Mouse (Mus musculus): ENCODE data around the gene Tbx4.

The Tbx4 gene

DNA sequence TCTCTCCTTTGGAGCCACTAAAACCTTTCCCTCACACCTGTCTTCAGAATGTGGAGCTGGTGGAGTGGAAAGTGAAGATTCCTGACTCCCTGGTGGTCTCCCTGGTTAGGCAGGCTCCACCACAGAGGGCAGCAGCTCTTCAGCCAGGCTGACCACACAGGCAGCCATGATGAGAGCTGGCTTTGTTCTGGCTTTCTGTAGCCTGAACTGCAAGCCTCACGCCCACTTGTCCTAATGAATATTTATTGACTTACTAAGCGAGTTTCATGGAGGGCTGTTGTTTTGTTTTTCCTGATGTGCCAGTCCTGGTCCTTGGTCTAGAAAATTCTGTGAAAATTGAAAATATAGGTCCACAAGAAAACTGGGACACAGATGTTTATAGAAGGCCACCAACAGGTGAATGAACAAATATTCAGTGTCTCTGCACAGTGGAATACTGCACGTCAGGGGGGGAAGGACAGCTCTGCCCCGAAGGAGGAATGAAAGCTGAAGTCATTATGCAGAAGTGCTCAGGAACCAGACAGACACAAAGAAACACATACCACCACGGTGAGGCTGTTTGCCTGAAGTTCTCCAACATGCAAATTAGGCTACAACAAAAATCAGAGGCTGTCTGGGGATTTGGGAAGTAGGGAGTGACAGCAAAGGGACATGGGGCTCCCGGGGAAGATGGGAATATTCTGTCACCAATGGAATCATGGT lies 28.1 kb upstream of the Tbx4 start:
- no peak for DNase-seq

DNA sequence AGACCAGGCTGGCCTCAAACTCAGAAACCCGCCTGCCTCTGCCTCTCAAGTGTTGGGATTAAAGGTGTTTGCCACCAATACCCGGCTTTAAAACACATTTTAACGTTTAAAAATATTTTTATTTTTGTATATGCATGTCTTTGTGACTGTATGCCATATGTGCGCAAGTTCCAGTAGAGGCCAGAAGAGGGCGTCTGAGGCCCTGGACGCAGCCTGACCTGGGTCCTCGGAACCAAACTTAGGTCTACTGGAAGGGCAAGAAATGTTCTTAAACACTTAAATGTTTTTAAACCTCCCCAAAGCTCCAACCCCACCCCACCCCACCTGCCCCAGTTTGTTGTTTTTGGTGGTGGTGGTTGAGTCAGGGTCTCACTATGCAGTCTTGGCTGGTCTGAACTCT lies 21.9 kb upstream of the Tbx4 start:
- no peak for DNase-seq

DNA sequence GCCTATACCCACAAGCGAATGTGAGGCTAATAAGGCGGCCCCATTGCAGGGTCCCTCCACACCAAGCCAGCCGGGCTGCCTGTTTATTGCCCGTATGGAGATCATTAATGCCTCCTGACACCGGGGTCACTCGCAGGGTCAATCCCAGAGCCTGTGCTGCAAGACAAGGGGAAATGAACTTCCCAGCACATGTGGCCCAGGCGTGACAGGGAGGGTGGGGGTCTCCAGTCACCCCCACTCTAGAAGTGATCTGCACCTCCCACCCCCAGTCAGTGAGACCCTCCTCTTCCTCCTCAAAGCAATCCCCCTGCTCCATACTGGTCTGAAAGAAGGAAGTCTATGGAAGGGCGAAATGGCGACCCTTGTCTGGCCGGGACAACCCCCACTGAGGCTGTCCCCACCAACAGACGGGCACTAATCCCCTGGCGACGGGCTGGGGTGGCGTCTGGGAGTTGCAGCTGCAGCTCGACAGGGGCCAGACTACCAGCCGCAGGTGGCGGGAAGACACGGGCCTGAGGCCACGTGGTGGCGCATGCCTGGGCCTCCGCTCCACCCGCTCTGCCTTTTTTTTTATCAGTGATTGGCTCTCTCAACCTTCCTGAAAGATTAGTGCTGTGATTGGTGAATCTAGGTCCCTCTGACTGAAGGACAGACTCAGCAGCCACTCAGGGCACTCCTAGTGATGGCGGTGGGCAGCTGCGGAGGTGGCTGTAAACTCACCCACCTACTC lies 10.0 kb upstream of the Tbx4 start:
- DNase-seq: no peak

DNA sequence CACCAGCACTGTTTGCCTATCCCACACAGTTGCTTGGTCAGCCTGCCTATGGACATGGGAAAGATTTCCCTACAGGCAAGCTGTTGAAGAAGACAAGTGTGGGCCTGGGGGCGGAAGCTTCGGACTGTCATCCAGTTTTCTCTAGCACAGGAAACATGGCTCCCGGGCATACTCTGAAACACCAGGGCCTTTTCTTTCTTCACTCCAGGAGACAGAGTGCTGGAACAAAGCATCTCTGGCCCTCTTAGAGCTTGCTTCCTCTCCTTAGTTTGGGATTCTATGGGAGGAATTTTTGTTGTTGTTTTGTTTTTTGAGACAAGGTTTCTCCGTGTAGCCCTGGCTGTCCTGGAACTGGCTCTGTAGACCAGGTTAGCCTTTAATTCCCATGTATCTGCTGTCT lies 1.7 kb upstream of the Tbx4 start:
- DNase-seq: no peak

DNA sequence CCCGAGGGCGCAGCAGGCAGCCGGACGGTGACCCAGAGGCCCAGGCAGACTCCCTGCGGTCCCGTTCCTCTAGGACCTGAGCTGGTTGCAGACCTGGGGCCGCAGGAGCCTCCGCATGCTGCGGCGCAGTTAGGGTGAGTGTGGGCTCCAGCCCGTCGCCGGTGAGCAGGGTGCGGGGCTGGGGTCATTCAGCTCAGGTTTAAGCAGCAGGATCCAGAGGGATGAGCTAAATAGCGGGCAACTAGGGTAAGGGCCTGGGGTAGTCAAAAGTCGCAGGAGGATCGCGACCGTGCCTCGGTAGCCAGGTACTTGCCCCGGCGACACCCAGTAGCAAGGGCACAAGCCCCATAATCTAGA lies 185 bp downstream of the Tbx4 start:
- DNase-seq: no peak

DNA sequence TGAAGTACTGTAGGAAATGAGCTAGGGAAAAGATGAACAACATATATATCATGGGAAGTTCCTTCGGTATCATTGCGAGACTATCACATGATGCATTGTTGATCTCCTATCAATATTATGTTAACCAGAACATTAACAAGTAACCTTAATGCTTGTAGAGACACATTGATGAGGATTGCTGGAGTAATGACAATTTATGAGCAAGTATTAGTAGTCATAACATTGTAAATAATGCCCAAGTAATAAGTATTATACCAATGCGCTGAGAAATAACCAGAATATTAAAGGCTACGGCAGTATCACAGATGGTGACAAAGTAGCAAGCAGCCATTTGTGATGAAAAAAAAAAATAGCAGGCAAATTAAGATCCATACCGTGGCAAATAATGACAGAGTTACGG lies 1.1 kb downstream of the Tbx4 start:
- DNase-seq: no peak

DNA sequence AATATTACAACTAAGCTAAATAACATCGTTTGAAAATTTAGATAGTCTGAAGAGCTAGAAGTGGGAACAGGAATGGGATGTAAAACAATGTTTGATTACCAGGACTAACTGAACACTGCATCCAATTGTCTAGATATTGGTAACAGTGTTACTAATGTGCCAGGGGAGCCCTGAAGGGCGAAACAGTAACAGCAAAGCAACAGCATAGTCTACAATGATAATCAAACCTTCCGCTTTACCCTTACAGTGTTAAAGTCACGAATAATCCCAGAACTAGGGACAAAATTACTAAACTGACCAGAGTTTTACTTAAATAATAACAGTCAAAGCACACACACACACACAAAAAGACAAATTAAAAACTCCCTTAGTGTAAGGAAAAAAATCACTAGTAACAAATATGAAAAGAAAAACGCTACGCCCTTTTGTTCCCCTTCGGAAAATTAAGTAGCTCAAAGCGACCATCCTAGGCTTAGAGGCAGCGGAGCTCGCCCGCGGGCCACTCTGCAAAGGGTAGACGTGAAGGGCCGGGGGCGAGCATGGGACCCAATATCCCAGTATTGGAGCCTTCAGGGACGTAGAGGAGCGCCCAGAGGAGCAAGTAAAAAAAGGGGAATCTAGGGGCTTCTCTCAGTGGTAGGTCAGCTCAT lies 1.7 kb downstream of the Tbx4 start:
- no peak for DNase-seq

DNA sequence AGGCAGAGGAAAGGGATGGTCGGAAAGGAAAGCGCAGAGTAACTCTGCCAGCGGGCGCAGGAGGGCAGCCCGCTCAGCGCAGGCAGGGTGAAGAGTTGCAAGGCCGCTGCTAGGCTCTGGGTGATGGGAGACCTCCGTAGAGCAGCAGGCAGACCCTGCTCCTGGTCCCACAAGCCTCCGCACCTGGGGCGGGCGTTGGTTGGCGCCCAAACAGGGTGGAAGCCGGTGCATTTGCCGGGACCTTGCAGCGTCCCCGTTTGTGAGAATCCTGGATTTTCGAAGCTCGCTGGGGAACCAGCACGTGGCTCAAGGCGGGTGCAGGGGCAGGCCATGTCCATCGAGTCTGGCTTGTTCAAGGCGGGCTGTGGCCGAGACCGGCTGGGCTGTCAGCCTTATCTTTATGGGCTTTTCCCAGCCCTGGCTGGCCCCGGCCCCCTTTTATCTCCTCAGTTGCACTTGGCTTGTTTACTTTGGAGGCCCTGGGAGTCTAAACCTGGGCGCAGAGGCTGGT lies 2.3 kb downstream of the Tbx4 start:
- DNase-seq: no peak

DNA sequence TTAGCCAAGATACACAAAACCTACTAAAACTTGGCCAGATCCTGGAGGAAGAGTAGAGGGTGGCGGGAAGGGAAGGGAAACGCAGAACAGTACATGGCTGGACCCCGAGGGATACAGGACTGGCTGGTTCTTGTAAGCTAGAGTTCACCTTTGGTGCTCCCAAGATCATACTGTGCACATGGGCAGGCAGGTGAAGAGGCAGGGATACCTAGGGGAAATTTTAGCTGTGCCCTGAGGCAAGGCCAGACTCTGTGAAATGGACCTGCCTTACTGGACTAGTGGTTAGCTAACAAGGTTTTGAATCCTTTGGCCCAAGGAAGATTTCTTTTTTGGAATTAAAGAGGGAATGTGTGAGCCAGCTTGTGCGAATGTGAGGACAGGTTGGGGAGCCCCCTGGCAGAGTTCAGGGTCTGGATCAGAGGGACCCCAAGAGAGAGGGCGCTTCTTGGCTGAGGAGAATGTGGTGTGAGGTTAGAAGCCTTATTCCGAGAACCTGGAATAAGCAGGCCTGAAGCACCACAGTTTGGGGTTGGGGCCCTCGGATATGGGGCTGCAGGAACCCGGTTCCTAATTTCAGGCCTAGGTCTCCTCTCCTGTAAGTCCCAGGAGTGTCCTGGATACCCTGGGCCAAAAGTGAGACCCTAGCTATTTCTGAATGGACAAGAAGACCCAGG lies 3.0 kb downstream of the Tbx4 start:
- DNase-seq: no peak

DNA sequence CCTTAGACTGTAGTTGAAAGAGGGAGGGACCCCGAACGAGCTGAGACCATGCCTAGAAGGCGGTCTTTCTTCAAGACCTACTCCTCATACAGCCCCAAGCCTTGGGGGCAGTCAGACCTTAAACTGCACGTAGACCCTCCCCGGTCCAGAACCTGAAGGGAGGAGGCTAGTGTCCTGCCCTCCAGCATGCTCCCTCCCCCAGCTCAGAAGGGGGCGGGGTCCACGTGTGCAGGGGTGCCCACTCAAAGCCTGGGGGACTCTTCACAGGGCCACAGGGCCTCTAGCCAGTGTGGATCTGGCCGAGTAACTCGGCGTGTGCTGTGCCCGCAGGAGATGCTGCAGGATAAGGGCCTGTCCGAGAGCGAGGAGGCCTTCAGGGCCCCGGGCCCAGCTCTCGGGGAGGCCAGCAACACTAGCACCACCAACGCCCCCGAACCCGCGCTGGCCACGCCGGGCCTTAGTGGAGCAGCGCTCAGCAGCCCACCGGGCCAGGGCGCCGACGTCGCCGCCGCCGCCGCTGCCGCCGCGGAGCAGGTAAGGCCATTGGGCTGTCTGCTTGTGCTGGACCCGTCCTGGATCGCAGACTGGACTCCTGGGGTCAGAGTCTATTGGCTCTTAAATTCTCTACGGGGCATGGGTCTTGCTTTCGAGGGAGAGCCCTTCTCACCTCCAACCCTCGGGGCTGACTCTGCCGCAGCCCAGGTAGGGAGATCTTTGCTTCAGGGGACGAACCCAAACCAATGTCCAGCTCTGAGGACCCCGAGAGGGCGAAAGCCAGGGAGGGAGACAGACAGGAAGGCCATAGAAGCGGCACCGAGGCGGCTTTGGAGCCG lies 3.7 kb downstream of the Tbx4 start:
- no peak for DNase-seq

DNA sequence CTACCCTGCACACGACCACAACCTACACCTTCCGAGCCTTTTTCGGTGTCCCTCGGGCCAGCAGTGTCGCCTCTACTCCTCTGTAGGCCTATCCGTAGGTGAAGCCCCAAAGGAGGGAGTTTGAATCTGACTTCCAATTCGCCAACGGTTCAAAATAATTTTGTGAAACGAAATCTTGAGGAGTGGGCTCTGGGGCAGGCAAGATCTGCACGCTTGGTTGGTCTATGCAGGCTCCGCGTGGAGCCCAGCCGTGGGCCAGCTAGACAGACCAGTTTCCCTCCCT lies 4.3 kb downstream of the Tbx4 start:
- no peak for DNase-seq

DNA sequence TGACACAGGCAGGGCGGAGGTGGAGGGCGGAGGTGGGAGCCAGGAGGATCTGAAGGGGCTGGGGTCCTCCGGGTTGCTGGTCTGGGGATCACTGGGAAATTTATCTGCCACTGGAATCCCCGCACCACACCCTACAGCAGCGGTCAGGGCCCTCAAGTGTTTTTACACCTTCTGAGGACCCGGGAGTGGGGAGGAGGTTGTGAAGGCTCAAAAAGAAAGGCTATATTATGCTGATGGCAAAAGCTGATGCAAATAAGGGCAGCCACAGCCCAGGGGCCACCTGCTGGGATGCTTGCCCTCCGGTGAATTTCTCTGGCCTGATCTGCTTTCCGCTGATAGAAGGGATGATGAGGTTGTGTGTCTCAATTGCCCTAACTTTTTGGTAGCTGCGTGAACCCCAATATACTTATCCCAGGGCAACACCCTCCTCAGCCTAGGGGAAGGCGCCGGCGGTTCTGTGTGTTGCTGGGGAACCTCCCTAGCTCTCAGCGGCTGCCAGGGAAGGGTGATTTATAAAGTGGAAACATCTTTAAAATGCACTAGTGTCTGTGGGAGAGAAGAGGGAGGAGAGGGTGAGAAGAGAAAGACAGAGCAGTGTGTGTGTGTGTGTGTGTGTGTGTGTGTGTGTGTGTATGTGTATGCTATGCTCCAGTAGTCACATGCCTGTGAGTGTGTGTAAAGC lies 4.9 kb downstream of the Tbx4 start:
- DNase-seq: no peak

DNA sequence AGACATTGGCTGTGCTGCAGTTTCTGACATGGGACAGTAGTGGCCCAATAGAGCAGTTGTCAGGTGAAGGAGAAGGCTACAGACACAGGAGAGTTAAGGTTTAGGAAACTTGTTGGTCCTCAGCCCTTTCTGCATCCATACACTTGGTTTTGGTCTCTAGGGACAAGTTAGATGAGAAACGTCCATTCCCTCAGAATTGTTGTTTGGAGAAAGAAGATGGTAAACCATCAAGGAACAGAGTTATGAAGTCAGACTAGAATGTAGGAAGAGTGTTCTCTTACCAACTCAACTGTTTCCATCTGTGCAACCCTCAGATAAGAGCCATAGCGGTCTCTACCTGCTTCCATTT lies 5.4 kb downstream of the Tbx4 start:
- no peak for DNase-seq

DNA sequence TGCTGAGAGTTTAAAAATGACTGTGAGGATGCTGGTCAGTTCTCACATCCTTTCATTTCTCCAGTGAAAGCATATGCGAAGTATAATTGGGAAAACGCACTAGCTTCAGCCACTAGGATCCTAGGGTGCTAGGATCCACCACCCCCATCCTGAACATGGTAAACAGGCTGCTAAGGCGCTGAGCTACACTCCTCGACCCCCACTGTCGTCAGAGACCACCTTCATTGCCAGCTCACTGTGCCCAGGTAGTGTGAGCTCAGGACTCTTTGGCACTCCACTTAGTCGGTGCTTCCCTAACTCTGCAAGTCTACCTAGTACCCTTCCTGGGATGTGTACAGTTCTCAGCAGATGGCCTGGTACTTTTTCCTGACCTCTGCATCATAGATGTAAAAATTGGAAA lies 6.5 kb downstream of the Tbx4 start:
- DNase-seq: no peak

DNA sequence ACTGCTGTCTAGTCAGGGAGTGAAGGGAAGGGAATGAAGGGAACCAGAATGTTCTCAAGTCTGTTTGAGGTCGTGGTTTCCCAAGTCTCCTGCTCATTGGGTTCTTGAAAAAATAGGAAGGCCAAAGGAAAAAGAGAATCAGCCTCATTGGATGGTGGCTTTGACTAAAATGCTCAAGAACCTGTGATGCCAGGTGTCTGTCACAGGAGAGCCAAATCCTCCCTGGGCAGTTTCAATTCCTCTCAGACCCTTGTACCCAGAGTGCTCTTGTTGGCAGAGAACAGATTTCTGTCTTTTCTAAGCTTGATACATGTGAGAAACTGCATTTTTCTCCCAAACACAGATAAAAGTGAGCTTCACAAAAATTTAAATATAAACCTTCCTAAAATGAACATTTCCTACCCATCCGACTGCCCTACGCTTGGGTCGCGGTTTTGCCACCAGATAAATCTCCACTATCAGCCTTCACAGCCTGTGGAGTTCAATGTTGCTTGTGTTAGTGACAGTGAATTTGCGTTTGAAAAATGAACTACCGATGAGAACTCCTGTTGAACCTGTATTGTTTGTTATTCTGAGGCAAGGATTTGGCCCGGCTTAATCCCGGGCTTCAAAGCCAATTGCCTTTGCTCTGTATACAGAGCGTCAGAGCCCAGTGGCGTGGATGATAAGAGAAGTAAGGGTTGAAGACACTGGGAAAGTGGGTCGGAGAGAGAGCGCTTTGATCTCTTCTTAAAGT lies 7.3 kb downstream of the Tbx4 start:
- no peak for DNase-seq

DNA sequence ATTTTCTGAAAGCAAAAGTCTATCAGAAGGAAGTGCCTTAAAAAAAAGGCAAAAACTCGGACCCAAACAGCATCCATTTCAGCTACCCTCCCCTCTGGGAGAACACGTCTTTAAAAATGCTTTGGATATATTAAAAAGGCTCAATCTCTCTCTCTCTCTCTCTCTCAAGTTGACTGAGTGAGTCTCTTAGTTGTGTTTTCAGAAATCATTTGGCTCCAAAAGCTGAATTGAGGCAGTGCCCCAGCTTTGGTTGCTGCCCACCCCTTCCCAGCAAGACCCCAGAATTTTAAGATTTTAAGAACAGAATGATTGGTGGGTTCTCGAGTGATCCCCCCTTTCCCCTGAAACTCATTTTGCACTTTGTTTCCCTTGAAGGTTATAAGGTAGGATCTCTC lies 7.9 kb downstream of the Tbx4 start:
- DNase-seq: no peak

DNA sequence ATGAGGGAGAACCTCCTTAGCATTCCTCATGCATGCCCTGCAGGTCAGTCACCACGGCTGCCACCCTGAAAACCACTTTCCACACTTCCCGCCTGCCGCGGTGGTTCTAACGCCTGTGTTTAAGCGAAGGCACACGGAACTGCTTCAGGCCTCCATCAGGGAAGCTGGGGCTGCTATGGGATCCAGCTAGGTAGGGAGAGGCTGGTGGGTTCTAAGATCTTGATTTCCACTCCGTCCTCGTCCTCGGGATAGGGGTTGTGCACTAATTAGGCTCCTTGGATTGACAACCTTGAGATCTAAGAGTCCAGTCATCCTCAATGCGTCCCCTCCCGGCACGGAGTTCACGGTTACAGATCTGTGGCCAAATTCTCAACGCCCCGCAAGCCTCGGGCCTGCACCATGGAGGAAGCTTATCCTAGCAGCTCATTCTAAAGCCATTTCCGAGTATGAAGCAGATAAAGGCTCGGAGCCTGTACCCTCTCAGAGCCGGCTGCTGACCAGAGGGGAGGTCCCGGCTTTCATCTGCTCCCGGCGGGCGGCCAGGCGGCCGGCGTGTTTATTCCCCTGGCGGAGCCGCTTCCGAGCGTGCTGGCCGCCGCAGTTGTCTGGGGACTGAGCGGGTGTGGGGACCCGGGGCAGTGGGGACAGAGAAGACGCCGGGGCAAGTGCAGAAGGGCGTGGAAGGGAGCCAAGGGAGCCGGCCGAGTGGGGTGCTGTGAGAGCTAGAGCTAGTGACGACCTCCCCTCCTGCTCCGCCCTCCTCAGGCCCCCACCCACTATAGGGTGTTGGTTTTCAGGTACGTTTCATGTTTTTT lies 8.7 kb downstream of the Tbx4 start:
- no peak for DNase-seq

DNA sequence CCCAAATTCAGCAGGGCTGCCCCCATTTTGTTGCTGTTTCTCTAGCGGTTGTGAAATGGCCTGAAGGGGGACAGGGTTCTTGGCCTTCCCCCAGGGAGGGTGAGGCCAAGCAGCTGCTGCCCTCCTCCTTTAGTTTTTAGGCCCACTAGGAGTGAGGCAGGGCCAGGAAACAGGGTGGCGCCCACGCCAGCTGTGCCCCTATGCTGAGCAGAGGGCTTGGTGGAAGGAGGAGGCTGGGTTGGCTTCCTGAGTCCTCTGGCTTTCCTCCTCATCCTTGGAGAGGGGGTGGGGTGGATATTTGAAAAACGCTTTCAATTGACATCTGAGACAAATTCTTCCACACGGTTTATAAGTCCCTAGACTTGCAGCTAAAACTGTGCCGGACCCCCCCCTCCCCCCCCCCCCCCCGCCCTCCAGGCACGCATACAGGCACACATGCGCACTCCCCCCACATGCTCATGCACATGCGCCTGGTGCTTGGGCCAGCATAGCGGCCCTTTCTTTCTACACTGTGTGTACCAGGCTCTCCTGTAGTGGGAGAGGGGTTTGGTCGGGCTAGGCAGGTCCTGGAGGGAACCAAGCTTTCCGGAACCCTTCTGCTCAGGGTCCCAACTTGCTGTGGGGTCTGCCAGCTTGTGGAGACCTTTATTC lies 10.2 kb downstream of the Tbx4 start:
- no peak for DNase-seq

DNA sequence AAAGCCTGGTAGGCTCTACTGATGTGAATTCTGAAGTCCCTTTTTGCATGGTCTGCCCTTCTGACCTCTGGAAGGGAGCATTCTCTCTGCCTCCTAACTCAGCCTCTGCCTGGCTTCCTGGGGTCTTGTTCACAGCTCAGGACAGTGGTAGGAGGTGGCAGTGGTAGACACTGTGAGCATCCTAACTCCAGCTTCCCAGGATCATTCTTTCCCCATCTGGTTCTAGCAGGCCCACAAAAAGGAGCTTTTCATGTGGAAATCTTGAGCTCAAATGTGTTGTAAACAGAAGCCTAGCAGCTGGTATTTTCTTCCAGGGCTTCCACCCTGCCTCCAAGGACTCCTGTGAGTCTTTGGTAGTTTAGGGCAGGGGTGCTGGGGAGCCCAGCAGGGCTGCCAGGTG lies 14.1 kb downstream of the Tbx4 start:
- no peak for DNase-seq

DNA sequence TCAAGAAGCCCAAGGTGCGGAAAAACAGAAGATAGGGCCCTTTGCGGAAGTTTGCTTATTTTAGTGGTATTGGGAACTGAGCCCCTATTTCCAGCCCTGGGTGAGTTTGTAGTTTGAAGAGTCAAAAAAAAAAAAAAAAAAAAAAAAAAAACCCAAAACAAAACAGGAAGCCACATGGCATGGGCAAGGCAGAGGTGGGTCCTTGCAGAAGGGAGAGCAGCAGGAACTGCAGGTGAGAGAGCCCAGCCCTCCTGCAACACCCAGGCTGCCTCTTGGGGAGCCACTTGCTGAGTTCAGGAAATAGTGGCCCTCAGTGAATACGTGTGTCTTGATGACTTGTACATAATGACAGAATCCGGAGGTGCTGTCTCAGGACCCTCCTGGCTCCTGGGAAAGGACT lies 23.3 kb downstream of the Tbx4 start:
- DNase-seq: no peak

Measured in cerebellum, adult 8-10 months (tissue).